Mouse (Mus musculus): ENCODE measurements around the gene Khnyn. TPM values are rescaled to one million over a fixed set of nuclear protein-coding genes. Genes with fewer than 3 reads are reported as not detected.

The Khnyn gene
- polyA plus RNA-seq, 1 experiment from 2014 or later = 10.9 TPM

- Histone ChIP-seq H3K4me2 (no peak overlapping the region), H3K36me3 (replicated peaks) (peaks cover 30% of the 10 kb centered on the region)
Observed at GRCm38 (mm10) chr14:55897671-55898070, 12.9 kb downstream of the Khnyn start.

GRCm38 (mm10) chr14:55898947-55899346 is 14.2 kb downstream of the Khnyn start:
- Histone ChIP-seq H3K4me3 (peak overlapping the region; percentile 59; the same call in 1 of the 2 replicates), H3K9me3 (no peaks in the 10 kb centered on the region), H3K4me2 (peak overlapping the region; percentile 90), H3K27me3 (replicated peaks) (no peaks in the 10 kb centered on the region), H3K36me3 (replicated peaks) (peaks cover 27% of the 10 kb centered on the region), H3K4me1 (peaks cover 20% of the 10 kb centered on the region), H3K27ac (no peak overlapping the region), H3K9ac (no peak overlapping the region)
- WGBS = 89% methylated on average over 7 of the region's 7 CpGs
- no peak for ATAC-seq (replicated peaks)

More at GRCm38 (mm10) chr14:55897671-55898070, 12.9 kb downstream of the Khnyn start:
- no peaks in the 10 kb centered on the region for H3K9me3 ChIP-seq
- H3K27me3 ChIP-seq (replicated peaks) = no peaks in the 10 kb centered on the region
- peaks cover 20% of the 10 kb centered on the region for H3K4me1 ChIP-seq
- no peak overlapping the region for H3K9ac ChIP-seq
- no peak for ATAC-seq (replicated peaks)
- no peak overlapping the region for H3K4me3 ChIP-seq
- no peak overlapping the region for H3K27ac ChIP-seq
- WGBS = 93% methylated on average over 12 of the region's 12 CpGs

GRCm38 (mm10) chr14:55899701-55900413 is 15.1 kb downstream of the Khnyn start, which contains the start of gene Sdr39u1:
TSS of gene Sdr39u1 (minus strand) at chr14:55900293.
- H3K27me3 ChIP-seq (replicated peaks) = no peaks in the 10 kb centered on the region
- 3% methylated on average over 39 of the region's 39 CpGs for WGBS
- peak within 1 kb of the TSS; percentile 59 for H3K4me3 ChIP-seq
- H3K36me3 ChIP-seq (replicated peaks) = peaks cover 18% of the 10 kb centered on the region
- peak within 1 kb of the TSS; percentile 68 for H3K9ac ChIP-seq
- H3K27ac ChIP-seq = peak within 1 kb of the TSS; percentile 77
- H3K4me1 ChIP-seq = peaks cover 20% of the 10 kb centered on the region
- peak within 1 kb of the TSS; percentile 90 for H3K4me2 ChIP-seq
- ATAC-seq (replicated peaks) = peak; percentile 98
- H3K9me3 ChIP-seq = no peaks in the 10 kb centered on the region

GRCm38 (mm10) chr14:55900414-55900755 is 15.6 kb downstream of the Khnyn start:
- no peak for ATAC-seq (replicated peaks)
- Histone ChIP-seq H3K27ac (peak overlapping the region; percentile 77), H3K9ac (peak overlapping the region; percentile 68), H3K36me3 (replicated peaks) (peaks cover 18% of the 10 kb centered on the region), H3K27me3 (replicated peaks) (no peaks in the 10 kb centered on the region), H3K4me2 (peak overlapping the region; percentile 90), H3K4me1 (peaks cover 20% of the 10 kb centered on the region), H3K4me3 (peak overlapping the region; percentile 59), H3K9me3 (no peaks in the 10 kb centered on the region)
- WGBS = 6% methylated on average over 12 of the region's 12 CpGs

GRCm38 (mm10) chr14:55905518-55905917 is 20.8 kb downstream of the Khnyn start:
- no peak overlapping the region for H3K9ac ChIP-seq
- H3K36me3 ChIP-seq (replicated peaks) = no peaks in the 10 kb centered on the region
- H3K4me1 ChIP-seq = peaks cover 7% of the 10 kb centered on the region
- H3K9me3 ChIP-seq = no peaks in the 10 kb centered on the region
- ATAC-seq (replicated peaks) = no peak
- 16% methylated on average over 1 of the region's 1 CpGs for WGBS
- no peak overlapping the region for H3K4me2 ChIP-seq
- no peak overlapping the region for H3K4me3 ChIP-seq
- no peaks in the 10 kb centered on the region for H3K27me3 ChIP-seq (replicated peaks)
- H3K27ac ChIP-seq = no peak overlapping the region

- no peak overlapping the region for H3K4me2 ChIP-seq
- no peaks in the 10 kb centered on the region for H3K4me1 ChIP-seq
- H3K36me3 ChIP-seq (replicated peaks) = no peaks in the 10 kb centered on the region
- no peak overlapping the region for H3K4me3 ChIP-seq
- H3K27ac ChIP-seq = no peak overlapping the region
- no peaks in the 10 kb centered on the region for H3K9me3 ChIP-seq
- no peaks in the 10 kb centered on the region for H3K27me3 ChIP-seq (replicated peaks)
- no peak overlapping the region for H3K9ac ChIP-seq
- 66% methylated on average over 4 of the region's 4 CpGs for WGBS
- ATAC-seq (replicated peaks) = no peak
Observed at GRCm38 (mm10) chr14:55913406-55913805, 28.7 kb downstream of the Khnyn start.

- H3K9ac ChIP-seq = no peak overlapping the region
- peak; percentile 88 for ATAC-seq (replicated peaks)
Observed at GRCm38 (mm10) chr14:55918240-55919082, 33.7 kb downstream of the Khnyn start.

GRCm38 (mm10) chr14:55922475-55923232 is 37.9 kb downstream of the Khnyn start:
- H3K36me3 ChIP-seq (replicated peaks) = no peaks in the 10 kb centered on the region
- H3K4me3 ChIP-seq = no peak overlapping the region
- ATAC-seq (replicated peaks) = no peak
- 91% methylated on average over 7 of the region's 7 CpGs for WGBS
- no peak overlapping the region for H3K9ac ChIP-seq
- H3K4me1 ChIP-seq = peaks cover 4% of the 10 kb centered on the region; the same call in 1 of the 2 replicates
- no peaks in the 10 kb centered on the region for H3K27me3 ChIP-seq (replicated peaks)
- H3K27ac ChIP-seq = no peak overlapping the region
- H3K9me3 ChIP-seq = no peaks in the 10 kb centered on the region
- H3K4me2 ChIP-seq = no peak overlapping the region

More at GRCm38 (mm10) chr14:55918240-55919082, 33.7 kb downstream of the Khnyn start:
- peak overlapping the region; percentile 42 for H3K4me2 ChIP-seq
- 41% methylated on average over 14 of the region's 14 CpGs for WGBS
- no peak overlapping the region for H3K4me3 ChIP-seq
- no peaks in the 10 kb centered on the region for H3K9me3 ChIP-seq
- H3K27ac ChIP-seq = no peak overlapping the region
- H3K27me3 ChIP-seq (replicated peaks) = no peaks in the 10 kb centered on the region
- no peaks in the 10 kb centered on the region for H3K36me3 ChIP-seq (replicated peaks)
- peaks cover 4% of the 10 kb centered on the region; the same call in 1 of the 2 replicates for H3K4me1 ChIP-seq

- no peak overlapping the region for H3K27ac ChIP-seq
- no peaks in the 10 kb centered on the region for H3K36me3 ChIP-seq (replicated peaks)
- no peaks in the 10 kb centered on the region for H3K9me3 ChIP-seq
- no peak overlapping the region for H3K9ac ChIP-seq
- 85% methylated on average over 4 of the region's 4 CpGs for WGBS
- H3K4me1 ChIP-seq = no peaks in the 10 kb centered on the region
- H3K4me2 ChIP-seq = no peak overlapping the region
- no peaks in the 10 kb centered on the region for H3K27me3 ChIP-seq (replicated peaks)
- H3K4me3 ChIP-seq = no peak overlapping the region
- no peak for ATAC-seq (replicated peaks)
Observed at GRCm38 (mm10) chr14:55926847-55927246, 42.1 kb downstream of the Khnyn start.

GRCm38 (mm10) chr14:55929263-55929997 is 44.7 kb downstream of the Khnyn start:
- H3K4me2 ChIP-seq = no peak overlapping the region
- H3K27me3 ChIP-seq (replicated peaks) = no peaks in the 10 kb centered on the region
- no peak overlapping the region for H3K4me3 ChIP-seq
- H3K4me1 ChIP-seq = no peaks in the 10 kb centered on the region
- no peak for ATAC-seq (replicated peaks)
- no peaks in the 10 kb centered on the region for H3K36me3 ChIP-seq (replicated peaks)
- WGBS = 86% methylated on average over 12 of the region's 12 CpGs
- no peak overlapping the region for H3K27ac ChIP-seq
- no peak overlapping the region for H3K9ac ChIP-seq
- no peaks in the 10 kb centered on the region for H3K9me3 ChIP-seq

GRCm38 (mm10) chr14:55933586-55933985 is 48.8 kb downstream of the Khnyn start:
- H3K4me2 ChIP-seq = no peak overlapping the region
- H3K36me3 ChIP-seq (replicated peaks) = no peaks in the 10 kb centered on the region
- H3K27me3 ChIP-seq (replicated peaks) = no peaks in the 10 kb centered on the region
- no peak overlapping the region for H3K4me3 ChIP-seq
- H3K9me3 ChIP-seq = no peaks in the 10 kb centered on the region
- ATAC-seq (replicated peaks) = no peak
- H3K27ac ChIP-seq = no peak overlapping the region
- 71% methylated on average over 7 of the region's 7 CpGs for WGBS
- no peaks in the 10 kb centered on the region for H3K4me1 ChIP-seq
- H3K9ac ChIP-seq = no peak overlapping the region
